Mouse (Mus musculus) monocyte, adult 5-6 weeks (primary cell): ENCODE measurements around the gene Hspa1l. TPM values are rescaled to one million over a fixed set of nuclear protein-coding genes. Genes with fewer than 3 reads are reported as not detected.
"Not testable (repeated sequence)": the region's sequence is repeated elsewhere in the genome, so short reads cannot be mapped to it uniquely, and the experiment has no call there.

Experiments used
- ATAC-seq: fragments of 153-309, 156-312 bp; replicated peaks from 2 replicates; pipeline ENCODE4 v1.8.0; 2017; ENCODE audit warnings: mild to moderate bottlenecking; ENCODE audit not compliant: low TSS enrichment, insufficient number of reproducible peaks, severe bottlenecking, poor library complexity, low FRiP score
- total RNA-seq: library from RNA; stranded (forward); fragments of 200-1000, 200-491, 200-594 nt; gene quantifications from 3 replicates; pipeline ENCODE4 v1.2.3, GENCODE M21; 2017

The Hspa1l gene
- total RNA-seq, 1 experiment from 2014 or later, result 1.7 TPM

GRCm38 (mm10) chr17:34949553-34949969, 22.9 kb upstream of the Hspa1l start:
- ATAC-seq, result no peak

- ATAC-seq, result no peak
These were observed 21.7 kb upstream of the Hspa1l start for GRCm38 (mm10) chr17:34950514-34951455.

- ATAC-seq, result 0 out of 2 replicates have a peak, but pooled peaks have one; percentile 5
These were observed 20.7 kb upstream of the Hspa1l start for GRCm38 (mm10) chr17:34951636-34952377.

- peak; percentile 73 for ATAC-seq
These were observed 20.0 kb upstream of the Hspa1l start for GRCm38 (mm10) chr17:34952378-34953040.

- ATAC-seq, result no peak
These were observed 19.2 kb upstream of the Hspa1l start for GRCm38 (mm10) chr17:34953258-34953657.

GRCm38 (mm10) chr17:34953904-34954303, 18.6 kb upstream of the Hspa1l start:
- ATAC-seq, result no peak

- no peak for ATAC-seq
These were observed 17.7 kb upstream of the Hspa1l start for GRCm38 (mm10) chr17:34954831-34955230.

GRCm38 (mm10) chr17:34955884-34956283, 16.6 kb upstream of the Hspa1l start:
- no peak for ATAC-seq

- ATAC-seq, result no peak
These were observed 16.2 kb upstream of the Hspa1l start for GRCm38 (mm10) chr17:34956340-34956739.

GRCm38 (mm10) chr17:34957291-34957690, 15.2 kb upstream of the Hspa1l start:
- ATAC-seq, result not testable (repeated sequence)

- not testable (repeated sequence) for ATAC-seq
These were observed 14.5 kb upstream of the Hspa1l start for GRCm38 (mm10) chr17:34957966-34958365.

GRCm38 (mm10) chr17:34958734-34959129, 13.8 kb upstream of the Hspa1l start:
- ATAC-seq, result 0 out of 2 replicates have a peak, but pooled peaks have one; percentile 1

GRCm38 (mm10) chr17:34959130-34959778, 13.2 kb upstream of the Hspa1l start, which contains the start of gene Hspa1b:
Gene Hspa1b, minus strand, starts transcription at chr17:34959238.
- peak; percentile 98 for ATAC-seq

- ATAC-seq, result no peak
These were observed 12.5 kb upstream of the Hspa1l start for GRCm38 (mm10) chr17:34959881-34960515.

GRCm38 (mm10) chr17:34960702-34961493, 11.6 kb upstream of the Hspa1l start:
- ATAC-seq, result no peak

- ATAC-seq, result no peak
These were observed 10.4 kb upstream of the Hspa1l start for GRCm38 (mm10) chr17:34962125-34962524.

GRCm38 (mm10) chr17:34962841-34963240, 9.7 kb upstream of the Hspa1l start:
- no peak for ATAC-seq
